Mouse (Mus musculus) cerebellum, adult 9-11 months (tissue): ENCODE results near the gene Mbtps1.
A peak's percentile ranks its signal among the peaks of the same experiment; 100 is the strongest.

Source experiments
- DNase-seq: peaks from one replicate; pipeline ENCODE4 v3.0.0; 2022

Gene Mbtps1

GRCm38 (mm10) chr8:119558603-119559401 is at the start of gene Mbtps1:
Gene Mbtps1, minus strand, starts transcription at chr8:119558735.
- peak; percentile 98 for DNase-seq

GRCm38 (mm10) chr8:119606224-119606623 is 47.7 kb upstream of the Mbtps1 start:
- no peak for DNase-seq

- peak; percentile 92 for DNase-seq
These were observed 46.5 kb upstream of the Mbtps1 start, which contains the start of gene Taf1c for GRCm38 (mm10) chr8:119604996-119605395. Gene Taf1c, minus strand, starts transcription at chr8:119605222.

- DNase-seq, result no peak
These were observed 45.9 kb upstream of the Mbtps1 start for GRCm38 (mm10) chr8:119604398-119604803.

GRCm38 (mm10) chr8:119603771-119604170 is 45.2 kb upstream of the Mbtps1 start:
- no peak for DNase-seq

GRCm38 (mm10) chr8:119591456-119591855 is 32.9 kb upstream of the Mbtps1 start:
- no peak for DNase-seq

GRCm38 (mm10) chr8:119590348-119590747 is 31.8 kb upstream of the Mbtps1 start:
- no peak for DNase-seq

GRCm38 (mm10) chr8:119588844-119589243 is 30.3 kb upstream of the Mbtps1 start:
- DNase-seq, result no peak

GRCm38 (mm10) chr8:119588321-119588720 is 29.8 kb upstream of the Mbtps1 start:
- DNase-seq, result no peak

GRCm38 (mm10) chr8:119585901-119586300 is 27.4 kb upstream of the Mbtps1 start:
- no peak for DNase-seq

- no peak for DNase-seq
These were observed 22.1 kb upstream of the Mbtps1 start for GRCm38 (mm10) chr8:119580441-119581161.

GRCm38 (mm10) chr8:119579096-119579495 is 20.6 kb upstream of the Mbtps1 start:
- DNase-seq, result no peak

GRCm38 (mm10) chr8:119575366-119575726 is 16.8 kb upstream of the Mbtps1 start:
- no peak for DNase-seq

GRCm38 (mm10) chr8:119574437-119575365 is 16.2 kb upstream of the Mbtps1 start, which contains the start of the genes Hsdl1 and Dnaaf1:
Gene Hsdl1, minus strand, starts transcription at chr8:119575183.
Gene Dnaaf1, plus strand, starts transcription at chr8:119575235.
- DNase-seq, result peak; percentile 94

GRCm38 (mm10) chr8:119572411-119572810 is 13.9 kb upstream of the Mbtps1 start:
- no peak for DNase-seq

GRCm38 (mm10) chr8:119571135-119571534 is 12.6 kb upstream of the Mbtps1 start:
- DNase-seq, result no peak

GRCm38 (mm10) chr8:119569881-119570280 is 11.3 kb upstream of the Mbtps1 start:
- no peak for DNase-seq

GRCm38 (mm10) chr8:119568951-119569350 is 10.4 kb upstream of the Mbtps1 start:
- no peak for DNase-seq

- DNase-seq, result no peak
These were observed 9.7 kb upstream of the Mbtps1 start for GRCm38 (mm10) chr8:119568251-119568650.

- no peak for DNase-seq
These were observed 7.8 kb upstream of the Mbtps1 start for GRCm38 (mm10) chr8:119566367-119566766.

GRCm38 (mm10) chr8:119563849-119564251 is 5.3 kb upstream of the Mbtps1 start:
- DNase-seq, result peak; percentile 44

GRCm38 (mm10) chr8:119559402-119559720 is 826 bp upstream of the Mbtps1 start:
- no peak for DNase-seq
